Mouse (Mus musculus) spleen, postnatal 0 days (tissue): ENCODE measurements around the gene Glrp1. TPM values are rescaled to one million over a fixed set of nuclear protein-coding genes. Genes with fewer than 3 reads are reported as not detected.

Source experiments
- polyA plus RNA-seq: library from polyadenylated mRNA; unstranded; fragments of >200 nt; fragmentation: Nextera tagmentation; extraction: Ambion mirVana; gene quantifications from 2 replicates; pipeline ENCODE4 v1.2.1, GENCODE M21; 2015

Gene Glrp1
- 0.16 and 0.33 TPM in 2 replicates for polyA plus RNA-seq

DNA sequence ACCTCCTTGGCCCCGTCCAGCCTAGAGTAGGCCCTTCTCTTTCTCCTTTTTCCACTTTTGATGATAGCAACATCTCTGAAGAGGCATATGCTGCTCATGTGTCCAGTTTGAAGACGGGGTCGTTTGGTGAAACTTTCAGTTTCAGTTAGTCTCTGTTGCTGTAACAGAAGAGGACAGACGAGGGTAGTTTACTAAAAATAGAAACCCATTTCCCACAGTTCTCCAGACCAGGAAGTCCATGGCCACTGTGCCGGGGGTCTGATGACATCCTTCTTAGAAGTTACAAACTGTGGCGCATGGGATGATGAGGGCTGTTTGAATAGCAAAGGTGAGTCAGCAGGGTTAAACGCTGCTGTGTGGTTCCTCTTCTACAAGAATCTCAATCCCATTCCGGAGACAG is at the start of gene Glrp1:
Gene Glrp1 (minus strand): TSS at position 278 of the 400 bp plus-strand sequence.

Other genes with a start within 250 kb of the Glrp1 start
- gene Hjurp, start 232.4 kb downstream of the Glrp1 start, polyA plus RNA-seq: 76.6 and 78.0 TPM in 2 replicates
- gene Trpm8, start 232.4 kb downstream of the Glrp1 start, polyA plus RNA-seq: not detected in 2 replicates
- gene Spp2, start 103.1 kb downstream of the Glrp1 start, polyA plus RNA-seq: 0.25 and 0.43 TPM in 2 replicates
- 3.4 and 4.4 TPM in 2 replicates for gene Arl4c, start 192.2 kb upstream of the Glrp1 start, polyA plus RNA-seq